Mouse (Mus musculus) MEL (cell line): ENCODE data around the gene Hoxd4. TPM values are rescaled to one million over a fixed set of nuclear protein-coding genes. Genes with fewer than 3 reads are reported as not detected.

Experiments used
- DNase-seq: peaks from one replicate; pipeline ENCODE4 v3.0.0; 2011; ENCODE audit warnings: low read depth, low spot score
- H3K27ac ChIP-seq: 2 replicates; pipeline ENCODE4 v1.5.1; 2012; ENCODE audit warnings: low read depth, mild to moderate bottlenecking, control low read depth, low read length, moderate library complexity; ENCODE audit not compliant: control insufficient read depth
- H3K27me3 ChIP-seq, 2 experiments: fragments of 150-350 bp in 1 of 2; sonication (generic) in 1 of 2; 2 replicates each; pipeline ENCODE4 v1.6.1; 2012; ENCODE audit warnings: low read length in 2 of 2, mild to moderate bottlenecking in 2 of 2, improper control_type of control experiment in 1 of 2, moderate library complexity in 1 of 2; ENCODE audit not compliant: insufficient read depth in 2 of 2, control insufficient read depth in 1 of 2
- H3K36me3 ChIP-seq, 2 experiments: 2 replicates each; pipeline ENCODE4 v1.6.1; 2012 to 2014; ENCODE audit warnings: low read length in 2 of 2, improper control_type of control experiment in 1 of 2, inconsistent platforms in 1 of 2, mild to moderate bottlenecking in 1 of 2; ENCODE audit not compliant: insufficient read depth in 2 of 2, control insufficient read depth in 1 of 2
- H3K4me1 ChIP-seq, 2 experiments: fragments of 150-350 bp in 1 of 2; sonication (generic) in 1 of 2; 2 replicates each; pipeline ENCODE4 v1.6.1; 2012; ENCODE audit warnings: low read length in 2 of 2, improper control_type of control experiment in 1 of 2, mild to moderate bottlenecking in 1 of 2; ENCODE audit not compliant: insufficient read depth in 2 of 2, control insufficient read depth in 1 of 2
- H3K4me3 ChIP-seq, 2 experiments: fragments of 150-350 bp in 1 of 2; sonication (generic) in 1 of 2; 2 replicates each; pipeline ENCODE4 v1.5.1; 2012; ENCODE audit warnings: low read depth in 2 of 2, low read length in 2 of 2, mild to moderate bottlenecking in 2 of 2, moderate library complexity in 2 of 2, control low read depth in 1 of 2, improper control_type of control experiment in 1 of 2; ENCODE audit not compliant: control insufficient read depth in 1 of 2, insufficient read depth in 1 of 2
- H3K79me2 ChIP-seq: 2 replicates; pipeline ENCODE4 v1.6.1; 2012; ENCODE audit warnings: mild to moderate bottlenecking, low read length, moderate library complexity; ENCODE audit not compliant: control insufficient read depth, poor library complexity, insufficient read depth
- H3K9ac ChIP-seq: 2 replicates; pipeline ENCODE4 v1.6.1; 2012; ENCODE audit warnings: low read depth, mild to moderate bottlenecking, control low read depth, low read length, moderate library complexity; ENCODE audit not compliant: control insufficient read depth, poor library complexity, severe bottlenecking
- H3K9me3 ChIP-seq: fragments of 150-350 bp; sonication (generic); replicated peaks from 2 replicates; pipeline ENCODE4 v1.6.1; 2012; ENCODE audit warnings: mild to moderate bottlenecking, low read length, improper control_type of control experiment, moderate library complexity; ENCODE audit not compliant: insufficient read depth
- CHD1 ChIP-seq: IDR thresholded peaks from 2 replicates; pipeline ENCODE4 v1.6.1; 2012; ENCODE audit warnings: low read depth, mild to moderate bottlenecking, inconsistent platforms, low read length, improper control_type of control experiment
- ELF1 ChIP-seq: IDR thresholded peaks from 2 replicates; pipeline ENCODE4 v1.6.1; 2014; ENCODE audit warnings: low read depth, mild to moderate bottlenecking, inconsistent platforms, low read length, improper control_type of control experiment, moderate library complexity
- EP300 ChIP-seq, 2 experiments: IDR thresholded peaks; 2 replicates each; pipeline ENCODE4 v1.6.1; 2011; ENCODE audit warnings: improper control_type of control experiment in 2 of 2, low read length in 2 of 2, low read depth in 1 of 2, mild to moderate bottlenecking in 1 of 2
- GABPA ChIP-seq: IDR thresholded peaks from 2 replicates; pipeline ENCODE4 v1.6.1; 2012; ENCODE audit warnings: low read depth, mild to moderate bottlenecking, inconsistent platforms, low read length, improper control_type of control experiment, moderate library complexity
- HCFC1 ChIP-seq: IDR thresholded peaks from 2 replicates; pipeline ENCODE4 v1.6.1; 2012; ENCODE audit warnings: low read depth, mild to moderate bottlenecking, inconsistent platforms, low read length, improper control_type of control experiment, moderate library complexity
- KAT2A ChIP-seq: conservative IDR thresholded peaks from 2 replicates; pipeline ENCODE4 v1.6.1; 2012; ENCODE audit warnings: low read depth, low read length, improper control_type of control experiment, inconsistent platforms
- MAZ ChIP-seq: IDR thresholded peaks from 2 replicates; pipeline ENCODE4 v1.6.1; 2012; ENCODE audit warnings: low read depth, mild to moderate bottlenecking, inconsistent platforms, low read length, improper control_type of control experiment
- MEF2A ChIP-seq: IDR thresholded peaks from 2 replicates; pipeline ENCODE4 v1.6.1; 2014; ENCODE audit warnings: low read depth, mild to moderate bottlenecking, inconsistent platforms, low read length, improper control_type of control experiment; ENCODE audit not compliant: poor library complexity, insufficient replicate concordance, severe bottlenecking; ENCODE audit errors: extremely low read depth
- MXI1 ChIP-seq: IDR thresholded peaks from 2 replicates; pipeline ENCODE4 v1.6.1; 2011; ENCODE audit warnings: mild to moderate bottlenecking, low read depth, low read length, improper control_type of control experiment
- MYC ChIP-seq: IDR thresholded peaks from 2 replicates; pipeline ENCODE4 v1.6.1; 2011; ENCODE audit warnings: low read depth, mild to moderate bottlenecking, low read length, improper control_type of control experiment, moderate library complexity
- NELFE ChIP-seq: IDR thresholded peaks from 2 replicates; pipeline ENCODE4 v1.6.1; 2011; ENCODE audit warnings: low read depth, low read length, improper control_type of control experiment
- NRF1 ChIP-seq: IDR thresholded peaks from 2 replicates; pipeline ENCODE4 v1.6.1; 2014; ENCODE audit warnings: low read depth, mild to moderate bottlenecking, inconsistent platforms, low read length, improper control_type of control experiment, moderate library complexity; ENCODE audit not compliant: poor library complexity, insufficient read depth, severe bottlenecking
- POLR2AphosphoS2 ChIP-seq: IDR thresholded peaks from 2 replicates; pipeline ENCODE4 v1.6.1; 2011; ENCODE audit warnings: low read length, improper control_type of control experiment
- POLR2AphosphoS5 ChIP-seq: IDR thresholded peaks from 2 replicates; pipeline ENCODE4 v1.6.1; 2012; ENCODE audit warnings: low read depth, borderline replicate concordance, mild to moderate bottlenecking, inconsistent platforms, low read length, moderate library complexity, mixed read lengths
- SMC3 ChIP-seq: IDR thresholded peaks from 2 replicates; pipeline ENCODE4 v1.6.1; 2011; ENCODE audit warnings: low read depth, low read length, improper control_type of control experiment
- TCF12 ChIP-seq: IDR thresholded peaks from 2 replicates; pipeline ENCODE4 v1.6.1; 2014; ENCODE audit warnings: low read depth, mild to moderate bottlenecking, inconsistent platforms, low read length, improper control_type of control experiment, moderate library complexity
- UBTF ChIP-seq: IDR thresholded peaks from 2 replicates; pipeline ENCODE4 v1.6.1; 2012; ENCODE audit warnings: low read depth, mild to moderate bottlenecking, inconsistent platforms, low read length, improper control_type of control experiment, moderate library complexity, borderline replicate concordance; ENCODE audit not compliant: insufficient read depth
- USF1 ChIP-seq: IDR thresholded peaks from 2 replicates; pipeline ENCODE4 v1.6.1; 2014; ENCODE audit warnings: low read depth, mild to moderate bottlenecking, inconsistent platforms, low read length, improper control_type of control experiment, moderate library complexity
- USF2 ChIP-seq, 2 experiments: IDR thresholded peaks; 2 replicates each; pipeline ENCODE4 v1.6.1; 2011 to 2012; ENCODE audit warnings: improper control_type of control experiment in 2 of 2, low read length in 2 of 2, borderline replicate concordance in 1 of 2, inconsistent platforms in 1 of 2, low read depth in 1 of 2, mild to moderate bottlenecking in 1 of 2; ENCODE audit not compliant: insufficient read depth in 1 of 2
- ZKSCAN1 ChIP-seq: IDR thresholded peaks from 2 replicates; pipeline ENCODE4 v1.6.1; 2012; ENCODE audit warnings: low read depth, mild to moderate bottlenecking, inconsistent platforms, low read length, improper control_type of control experiment, moderate library complexity
- ZNF384 ChIP-seq: IDR thresholded peaks from 2 replicates; pipeline ENCODE4 v1.6.1; 2012; ENCODE audit warnings: low read depth, mild to moderate bottlenecking, inconsistent platforms, low read length, improper control_type of control experiment
- polyA plus RNA-seq, 2 experiments: library from polyadenylated mRNA; stranded (reverse) in 1 of 2; unstranded in 1 of 2; fragments of >175 nt in 1 of 2; fragments of >200 nt in 1 of 2; gene quantifications; 2 replicates each; pipeline versions ENCODE4 v1.2.1 to v1.2.4; 2012; ENCODE audit warnings: low replicate concordance in 2 of 2, low read depth in 1 of 2; ENCODE audit not compliant: insufficient read length in 2 of 2, insufficient read depth in 1 of 2, missing spikeins in 1 of 2
- total RNA-seq: library from RNA; depleted of rRNA; stranded (reverse); fragments of 300-350 nt; gene quantifications from 2 replicates; pipeline ENCODE4 v1.2.3, GENCODE M21; 2012

Hoxd4 gene
- total and polyA plus RNA-seq, 3 experiments: not detected

DNA sequence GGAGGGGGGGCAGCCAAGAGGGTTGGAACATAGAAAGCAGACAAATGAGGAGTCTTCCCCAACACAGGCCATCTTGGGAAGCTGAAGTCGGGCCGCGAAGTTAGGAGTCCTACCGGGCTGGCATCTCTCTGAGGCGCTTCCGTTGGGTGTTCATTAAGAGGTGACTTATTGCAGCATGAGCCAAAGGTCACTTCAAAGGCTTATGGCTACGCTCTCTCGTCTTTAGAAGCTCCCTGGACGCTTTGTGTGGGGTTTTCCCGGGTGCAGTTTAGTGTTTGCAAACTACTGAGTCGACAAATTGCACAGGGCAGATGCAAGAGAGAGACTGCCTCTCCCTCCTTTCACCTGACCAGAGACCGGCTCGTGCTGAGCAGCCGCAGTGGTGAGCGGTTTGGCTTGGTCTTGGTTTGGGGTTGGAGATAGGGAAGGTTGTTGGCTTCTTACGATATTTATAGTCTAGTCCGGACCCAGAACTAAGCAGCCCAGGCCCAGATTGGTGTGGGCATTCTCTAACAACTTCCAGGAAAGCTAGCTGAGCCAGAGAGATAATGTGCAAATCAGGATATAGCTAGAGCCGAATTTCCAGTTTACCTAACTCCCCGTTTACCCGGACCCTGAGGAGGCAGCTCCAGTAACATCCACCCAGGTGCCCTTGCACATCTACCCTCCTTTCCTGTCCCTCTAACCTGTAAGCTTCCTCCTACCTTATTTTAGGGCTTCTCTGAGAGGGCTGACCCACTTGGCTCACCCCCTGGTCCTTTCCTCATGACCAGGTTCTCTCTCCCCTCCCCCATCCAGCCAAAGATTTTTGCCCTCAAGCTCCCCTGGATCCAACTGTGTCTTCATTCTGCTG, 27.1 kb downstream of the Hoxd4 start:
- H3K27me3 ChIP-seq: peaks cover 0 to 2% of the 10 kb centered on the region in 2 experiments; a peak in 3 of 4 replicates
- no peaks in the 10 kb centered on the region for H3K36me3 ChIP-seq
- no peaks in the 10 kb centered on the region for H3K79me2 ChIP-seq
- H3K27ac ChIP-seq: no peak overlapping the region
- H3K9ac ChIP-seq: no peak overlapping the region
- H3K4me1 ChIP-seq: no peaks in the 10 kb centered on the region
- H3K9me3 ChIP-seq: no peaks in the 10 kb centered on the region
- no peak for DNase-seq
- H3K4me3 ChIP-seq: no peak overlapping the region
- TF ChIP-seq CHD1 (no peak), TCF12 (no peak), KAT2A (no peak), ELF1 (no peak)

DNA sequence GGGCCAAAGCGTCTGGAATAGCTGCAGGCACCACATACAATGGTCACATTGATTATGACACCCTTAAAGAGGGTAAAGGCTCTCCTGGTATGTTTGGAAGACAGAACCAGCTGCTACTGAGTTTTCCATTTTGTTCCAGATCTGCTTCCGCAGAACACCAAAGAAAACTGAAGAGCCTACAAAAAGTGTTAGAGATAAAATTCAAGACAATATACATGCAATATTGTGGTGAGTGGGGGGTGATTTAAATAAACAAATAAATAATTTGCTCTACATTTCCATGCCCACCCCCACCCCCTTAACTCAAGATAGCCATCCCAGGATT, 27.7 kb downstream of the Hoxd4 start:
- no peak overlapping the region for H3K4me3 ChIP-seq
- DNase-seq: no peak
- no peak overlapping the region for H3K27ac ChIP-seq
- H3K27me3 ChIP-seq: peaks cover 0 to 2% of the 10 kb centered on the region in 2 experiments; a peak in 3 of 4 replicates
- TF ChIP-seq ELF1: no peak
- TF ChIP-seq ZKSCAN1: no peak
- no peak for TF ChIP-seq TCF12
- no peak for TF ChIP-seq MAZ
- TF ChIP-seq USF2 (IDR thresholded peaks at IDR 0.05; ENCODE audit: borderline replicate concordance in 1 of 2, insufficient read depth in 1 of 2, low read depth in 1 of 2, low read length in 2 of 2): no peak
- no peak overlapping the region for H3K9ac ChIP-seq
- no peaks in the 10 kb centered on the region for H3K36me3 ChIP-seq
- H3K9me3 ChIP-seq: no peaks in the 10 kb centered on the region
- no peaks in the 10 kb centered on the region for H3K79me2 ChIP-seq
- H3K4me1 ChIP-seq: no peaks in the 10 kb centered on the region

DNA sequence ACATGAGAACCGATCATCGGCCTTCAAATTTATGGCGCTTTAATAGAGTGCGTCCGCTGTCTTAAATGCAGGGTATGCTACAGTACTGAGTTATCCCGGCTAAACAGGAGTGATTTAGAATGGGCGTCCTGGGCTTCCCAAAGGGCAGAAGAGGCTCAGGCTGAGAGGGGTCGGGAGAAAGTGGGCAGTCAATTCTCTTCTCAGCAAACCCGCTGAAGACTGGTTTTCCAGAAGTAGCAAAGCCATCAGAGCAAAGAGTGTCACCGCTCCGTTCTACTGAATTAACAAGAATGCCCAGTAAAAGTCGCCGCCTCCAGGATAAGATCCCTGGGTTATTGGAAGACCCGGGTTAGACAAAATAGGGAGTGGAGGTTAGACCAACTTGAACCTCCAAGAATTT, 28.1 kb downstream of the Hoxd4 start:
- DNase-seq: no peak
- Histone ChIP-seq H3K27ac (no peak overlapping the region), H3K9me3 (no peaks in the 10 kb centered on the region), H3K27me3 (peaks cover 0 to 2% of the 10 kb centered on the region in 2 experiments; a peak in 3 of 4 replicates), H3K9ac (no peak overlapping the region), H3K4me3 (no peak overlapping the region), H3K4me1 (no peaks in the 10 kb centered on the region), H3K36me3 (no peaks in the 10 kb centered on the region), H3K79me2 (no peaks in the 10 kb centered on the region)
- TF ChIP-seq TCF12 (no peak), SMC3 (no peak), MXI1 (no peak), UBTF (no peak), MEF2A (no peak), USF1 (no peak), HCFC1 (no peak), EP300 (IDR thresholded peaks at IDR 0.05; ENCODE audit: low read depth in 1 of 2, low read length in 2 of 2) (no peak), ZNF384 (no peak), GABPA (no peak), USF2 (IDR thresholded peaks at IDR 0.05; ENCODE audit: borderline replicate concordance in 1 of 2, insufficient read depth in 1 of 2, low read depth in 1 of 2, low read length in 2 of 2) (no peak), NRF1 (no peak), MYC (no peak), POLR2AphosphoS2 (no peak), CHD1 (no peak), NELFE (no peak), POLR2AphosphoS5 (no peak)
